Mouse (Mus musculus) lung, postnatal 4 days (tissue): Measurements from ENCODE around the gene Ywhae.
A peak's percentile ranks its signal among the peaks of the same experiment; 100 is the strongest.
"Not testable (repeated sequence)": the region's sequence is repeated elsewhere in the genome, so short reads cannot be mapped to it uniquely, and the experiment has no call there.

ENCODE experiments used
- DNase-seq, 2 experiments: peaks; one replicate each; pipeline ENCODE4 v3.0.0; 2021

Gene Ywhae

GRCm38 (mm10) chr11:75732434-75733226 lies at the start of gene Ywhae:
Ywhae (plus strand) TSS chr11:75732869.
- DNase-seq, result peak; percentile 92 to 95

GRCm38 (mm10) chr11:75684462-75684861 lies 48.2 kb upstream of the Ywhae start:
- DNase-seq, result no peak

- no peak for DNase-seq
These were observed 47.7 kb upstream of the Ywhae start for GRCm38 (mm10) chr11:75684956-75685355.

- DNase-seq, result no peak
These were observed 45.2 kb upstream of the Ywhae start for GRCm38 (mm10) chr11:75687343-75687993.

- no peak for DNase-seq
These were observed 44.5 kb upstream of the Ywhae start for GRCm38 (mm10) chr11:75688132-75688531.

- no peak for DNase-seq
These were observed 42.7 kb upstream of the Ywhae start for GRCm38 (mm10) chr11:75689977-75690376.

- DNase-seq, result no peak
These were observed 41.6 kb upstream of the Ywhae start for GRCm38 (mm10) chr11:75691047-75691446.

- DNase-seq, result no peak
These were observed 39.1 kb upstream of the Ywhae start for GRCm38 (mm10) chr11:75693570-75693969.

GRCm38 (mm10) chr11:75697464-75697863 lies 35.2 kb upstream of the Ywhae start:
- DNase-seq, result not testable (repeated sequence)

GRCm38 (mm10) chr11:75700557-75700956 lies 32.1 kb upstream of the Ywhae start:
- DNase-seq, result no peak

- no peak for DNase-seq
These were observed 29.9 kb upstream of the Ywhae start for GRCm38 (mm10) chr11:75702761-75703160.

GRCm38 (mm10) chr11:75703748-75704147 lies 28.9 kb upstream of the Ywhae start:
- DNase-seq, result no peak

- peak in 1 of 2 experiments; percentile 23 for DNase-seq
These were observed 18.7 kb upstream of the Ywhae start for GRCm38 (mm10) chr11:75713949-75714348.

- peak in 1 of 2 experiments; percentile 24 for DNase-seq
These were observed 17.1 kb upstream of the Ywhae start for GRCm38 (mm10) chr11:75715556-75715955.

GRCm38 (mm10) chr11:75716661-75717325 lies 15.9 kb upstream of the Ywhae start:
- no peak for DNase-seq

- no peak for DNase-seq
These were observed 10.3 kb upstream of the Ywhae start for GRCm38 (mm10) chr11:75722339-75722738.

GRCm38 (mm10) chr11:75727168-75727567 lies 5.5 kb upstream of the Ywhae start:
- no peak for DNase-seq

- DNase-seq, result not testable (repeated sequence)
These were observed 5.0 kb upstream of the Ywhae start for GRCm38 (mm10) chr11:75727659-75728058.

GRCm38 (mm10) chr11:75733227-75733940 lies 715 bp downstream of the Ywhae start:
- DNase-seq, result peak; percentile 83

- DNase-seq, result no peak
These were observed 3.0 kb downstream of the Ywhae start for GRCm38 (mm10) chr11:75735462-75736252.

GRCm38 (mm10) chr11:75736978-75737377 lies 4.3 kb downstream of the Ywhae start:
- DNase-seq, result no peak

- no peak for DNase-seq
These were observed 5.3 kb downstream of the Ywhae start for GRCm38 (mm10) chr11:75737806-75738476.
